Mouse (Mus musculus) liver, embryonic 14.5 days (tissue): ENCODE data around the gene Enc1.
A peak's percentile ranks its signal among the peaks of the same experiment; 100 is the strongest.

Experiments used
- CTCF ChIP-seq: IDR thresholded peaks from 2 replicates; pipeline ENCODE4 v1.5.1; 2016; ENCODE audit warnings: antibody characterized with exemption, low read depth, control low read depth
- EP300 ChIP-seq: IDR thresholded peaks from 2 replicates; pipeline ENCODE4 v1.6.1; 2016; ENCODE audit warnings: antibody characterized with exemption, low read depth

- TF ChIP-seq CTCF (peak; percentile 72), EP300 (no peak)
Measured at GRCm38 (mm10) chr13:97234785-97235417, 6.0 kb upstream of the Enc1 start.
